Mouse (Mus musculus): ENCODE measurements around the gene Gm5591.
"Not testable (repeated sequence)": the region's sequence is repeated elsewhere in the genome, so short reads cannot be mapped to it uniquely, and the experiment has no call there.

Gm5591 gene

DNA sequence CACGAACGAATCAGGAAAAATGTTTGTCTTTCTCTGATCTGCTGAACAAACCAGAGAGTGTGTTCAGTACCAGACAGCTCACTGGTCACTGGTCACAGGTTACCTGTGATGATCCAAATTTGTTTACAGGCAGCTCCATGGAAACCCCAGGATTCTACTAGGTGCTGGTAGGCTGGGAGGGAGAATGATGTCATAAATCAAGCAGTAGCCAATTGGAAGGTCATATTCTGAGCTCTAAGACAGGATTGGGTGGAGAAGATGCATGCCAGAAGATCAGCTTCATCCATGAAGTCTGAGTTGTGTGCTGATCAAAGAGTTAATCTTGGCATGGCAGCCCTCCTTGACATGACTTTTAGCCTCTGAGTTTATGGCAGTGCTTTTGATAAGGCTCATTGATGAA is at the start of gene Gm5591:
Gene Gm5591, minus strand, starts transcription at position 101 of the 400 bp plus-strand sequence.
- DNase-seq (ENCODE audit: low spot score in 2 of 2), result not testable (repeated sequence)

DNA sequence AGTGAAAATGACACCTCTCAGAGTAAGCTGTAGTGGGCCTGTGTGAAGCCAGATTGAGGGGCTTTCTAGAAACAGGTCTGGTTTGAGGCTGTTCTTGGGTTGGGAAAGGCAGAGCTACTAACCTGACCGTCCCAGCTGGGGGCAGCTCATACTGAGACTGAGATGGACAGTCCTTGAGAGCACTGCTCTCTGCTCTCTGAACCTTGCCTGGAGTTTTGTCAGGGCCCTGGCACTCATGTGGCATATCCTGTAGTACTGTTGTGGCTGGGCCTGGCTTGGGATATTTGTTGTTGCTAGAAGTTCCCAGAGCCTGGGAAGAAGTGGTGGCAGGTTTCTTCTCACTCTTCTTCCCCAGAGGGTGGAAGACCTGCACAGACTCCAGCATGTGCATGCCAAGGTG is 39.5 kb downstream of the Gm5591 start:
- DNase-seq (ENCODE audit: low spot score in 2 of 2), result not testable (repeated sequence)
